Mouse (Mus musculus) left cerebral cortex, adult 2 months (tissue): ENCODE data around the gene Rasgef1b. TPM values are rescaled to one million over a fixed set of nuclear protein-coding genes. Genes with fewer than 3 reads are reported as not detected.
A peak's percentile ranks its signal among the peaks of the same experiment; 100 is the strongest.

Source experiments
- DNase-seq, 2 experiments: peaks; one replicate each; pipeline ENCODE4 v3.0.0; 2021 to 2022; ENCODE audit warnings: low spot score in 2 of 2, mixed read lengths in 1 of 2; ENCODE audit errors: extremely low spot score in 1 of 2
- H3K27ac ChIP-seq: fragments of 200-600 bp; 2 replicates; pipeline ENCODE4 v1.8.1; 2022
- H3K4me3 ChIP-seq: fragments of 200-600 bp; 2 replicates; pipeline ENCODE4 v1.8.1; 2022
- CTCF ChIP-seq: fragments of 200-600 bp; IDR thresholded peaks from 2 replicates; pipeline ENCODE4 v1.8.1; 2022; ENCODE audit warnings: antibody characterized with exemption, mild to moderate bottlenecking, moderate library complexity
- intact Hi-C: fragments of 180-260 bp; cut with DNase I; formaldehyde crosslinking; loops from one replicate; pipeline ENCODE4 v1.15.1; 2025
- total RNA-seq, 2 experiments: library from RNA; stranded (reverse); gene quantifications; 2 replicates each; pipeline ENCODE4 v1.2.3; 2021

The Rasgef1b gene
- total RNA-seq, 2 experiments from 2014 or later = 65.7 to 88.8 TPM

GRCm38 (mm10) chr5:99399855-99400626, 328.8 kb downstream of the Rasgef1b start:
- H3K27ac ChIP-seq = no peak overlapping the region
- intact Hi-C loops = no loop called here
- TF ChIP-seq CTCF = no peak
- no peak overlapping the region for H3K4me3 ChIP-seq
- no peak for DNase-seq

GRCm38 (mm10) chr5:99398472-99399070, 330.3 kb downstream of the Rasgef1b start:
- intact Hi-C loops = no loop called here
- no peak overlapping the region for H3K4me3 ChIP-seq
- no peak for TF ChIP-seq CTCF
- H3K27ac ChIP-seq = no peak overlapping the region
- DNase-seq = no peak

DNA sequence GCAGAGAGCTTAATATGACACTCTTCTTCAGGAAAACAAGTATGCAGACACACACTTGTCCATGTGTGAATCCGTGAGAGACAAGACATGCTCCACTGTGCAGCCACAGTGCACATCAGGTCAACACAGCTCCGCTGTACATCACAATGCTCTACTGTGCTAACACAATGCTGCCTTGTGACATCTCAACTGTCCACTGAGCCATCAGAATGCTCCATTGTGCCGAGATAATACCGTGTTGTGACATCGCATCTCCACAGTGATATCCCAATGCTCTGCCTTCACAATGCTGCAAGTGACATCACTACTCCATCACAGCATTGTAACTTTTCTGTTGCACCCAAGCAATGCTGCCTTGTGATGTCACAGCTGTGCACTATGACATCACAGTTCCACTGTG, 334.3 kb downstream of the Rasgef1b start:
- intact Hi-C loops = no loop called here
- no peak overlapping the region for H3K27ac ChIP-seq
- no peak for DNase-seq
- TF ChIP-seq CTCF = no peak
- H3K4me3 ChIP-seq = no peak overlapping the region

- no peak for DNase-seq
- TF ChIP-seq CTCF = no peak
These were observed 337.3 kb downstream of the Rasgef1b start for GRCm38 (mm10) chr5:99391525-99391924.

DNA sequence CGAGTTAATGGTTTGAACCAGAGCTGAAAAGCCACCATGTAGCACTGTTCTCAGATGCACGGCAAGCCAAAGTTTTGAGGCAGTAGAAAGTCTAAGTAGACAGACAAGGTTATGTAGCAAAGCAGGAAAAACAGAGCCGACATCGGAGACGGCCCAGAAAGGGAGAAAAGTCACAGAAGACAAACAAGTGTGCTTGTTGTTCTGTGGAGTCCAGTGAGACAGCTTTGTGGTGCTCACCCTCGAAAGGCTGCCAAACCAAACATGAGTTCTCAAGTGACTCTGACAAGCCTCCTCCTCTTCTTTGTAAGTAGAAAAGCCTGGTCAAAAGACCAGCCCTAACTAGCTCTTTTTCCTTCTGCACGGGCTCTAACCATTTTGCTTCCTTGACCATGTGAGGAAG, 338.1 kb downstream of the Rasgef1b start:
- Histone ChIP-seq H3K27ac (no peak overlapping the region), H3K4me3 (no peak overlapping the region)
- DNase-seq = no peak
- intact Hi-C loops = no loop called here
- TF ChIP-seq CTCF = no peak

More at GRCm38 (mm10) chr5:99391525-99391924, 337.3 kb downstream of the Rasgef1b start:
- no peak overlapping the region for H3K27ac ChIP-seq
- no peak overlapping the region for H3K4me3 ChIP-seq
- intact Hi-C loops = no loop called here

DNA sequence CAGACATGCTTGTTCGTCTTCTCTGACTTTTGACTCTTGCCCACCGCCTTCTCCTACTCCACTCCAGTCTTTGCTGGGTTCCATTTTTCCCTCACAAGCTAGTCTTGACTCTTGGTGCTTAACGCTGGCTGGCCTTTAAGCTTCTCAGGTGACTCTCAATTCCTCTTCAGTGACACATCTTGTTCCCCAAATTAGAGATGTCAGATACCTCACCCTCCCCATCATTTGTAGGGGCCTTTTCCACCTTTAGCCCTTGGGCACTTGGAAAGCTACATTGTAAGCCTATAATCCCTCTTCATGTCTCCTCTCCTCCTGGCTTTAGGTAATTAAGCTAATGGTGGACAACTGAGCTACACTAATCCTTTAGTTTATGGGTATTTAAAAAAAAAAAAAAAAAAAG, 338.6 kb downstream of the Rasgef1b start:
- DNase-seq = no peak
- no peak overlapping the region for H3K27ac ChIP-seq
- no peak for TF ChIP-seq CTCF
- intact Hi-C loops = no loop called here
- no peak overlapping the region for H3K4me3 ChIP-seq

GRCm38 (mm10) chr5:99388585-99389250, 340.1 kb downstream of the Rasgef1b start:
- Histone ChIP-seq H3K27ac (peak overlapping the region; percentile 93), H3K4me3 (no peak overlapping the region)
- no peak for DNase-seq
- TF ChIP-seq CTCF = no peak
- intact Hi-C loops = loop anchor here (10.0 kb wide), 1 partner anchor 506 kb away; no protein-coding TSS in a partner anchor

- intact Hi-C loops = loop anchor here (10.0 kb wide), 1 partner anchor 507 kb away; no protein-coding TSS in a partner anchor
- TF ChIP-seq CTCF = no peak
- no peak for DNase-seq
- Histone ChIP-seq H3K4me3 (no peak overlapping the region), H3K27ac (peak overlapping the region; percentile 93)
These were observed 340.7 kb downstream of the Rasgef1b start for GRCm38 (mm10) chr5:99388131-99388530.

- H3K4me3 ChIP-seq = no peak overlapping the region
- intact Hi-C loops = loop anchor here (10.0 kb wide), 1 partner anchor 507 kb away; no protein-coding TSS in a partner anchor
- peak; percentile 57 to 59 for DNase-seq
- TF ChIP-seq CTCF = no peak
- H3K27ac ChIP-seq = peak overlapping the region; percentile 93
These were observed 341.5 kb downstream of the Rasgef1b start for GRCm38 (mm10) chr5:99387185-99387981.

GRCm38 (mm10) chr5:99386246-99386845, 342.5 kb downstream of the Rasgef1b start:
- DNase-seq = no peak
- TF ChIP-seq CTCF = no peak
- intact Hi-C loops = loop anchor here (10.0 kb wide), 1 partner anchor 508 kb away; no protein-coding TSS in a partner anchor
- Histone ChIP-seq H3K27ac (peak overlapping the region; percentile 93), H3K4me3 (no peak overlapping the region)

- intact Hi-C loops = loop anchor here (2.0 to 10.0 kb wide), 2 partner anchors 133 to 509 kb away; no protein-coding TSS in a partner anchor
- no peak for TF ChIP-seq CTCF
- Histone ChIP-seq H3K27ac (peak overlapping the region; percentile 93), H3K4me3 (no peak overlapping the region)
- no peak for DNase-seq
These were observed 343.1 kb downstream of the Rasgef1b start for GRCm38 (mm10) chr5:99385737-99386136.
